Mouse (Mus musculus): ENCODE measurements at regions not wholly inside any gene's neighbourhood (a gene's known extent, or its start where the extent isn't known, plus 50 kb on each side); places are given as distances from the start of the nearest gene placed in this dataset.
"Not testable (repeated sequence)": the region's sequence is repeated elsewhere in the genome, so short reads cannot be mapped to it uniquely, and the experiment has no call there.

GRCm38 (mm10) chr1:166866256-166866655 is 135.0 kb upstream of the Fam78b start:
- no peaks in the 10 kb centered on the region for H3K4me1 ChIP-seq
- H3K27ac ChIP-seq (replicated peaks) = no peak overlapping the region
- H3K9ac ChIP-seq (replicated peaks) = no peak overlapping the region
- H3K4me2 ChIP-seq (replicated peaks) = no peak overlapping the region
- H3K36me3 ChIP-seq = no peaks in the 10 kb centered on the region
- no peak overlapping the region for H3K4me3 ChIP-seq
- no peaks in the 10 kb centered on the region for H3K9me3 ChIP-seq
- no peak for ATAC-seq (replicated peaks)
- no peaks in the 10 kb centered on the region for H3K27me3 ChIP-seq
- 71% methylated on average over 7 of the region's 7 CpGs for WGBS

- no peak overlapping the region for H3K27ac ChIP-seq (replicated peaks)
- no peaks in the 10 kb centered on the region for H3K9me3 ChIP-seq
- no peak overlapping the region for H3K9ac ChIP-seq (replicated peaks)
- ATAC-seq (replicated peaks) = no peak
- H3K36me3 ChIP-seq = no peaks in the 10 kb centered on the region
- H3K4me2 ChIP-seq (replicated peaks) = no peak overlapping the region
- H3K27me3 ChIP-seq = no peaks in the 10 kb centered on the region
- no peak overlapping the region for H3K4me3 ChIP-seq
- H3K4me1 ChIP-seq = no peaks in the 10 kb centered on the region
- WGBS = 87% methylated on average over 4 of the region's 4 CpGs
Observed at GRCm38 (mm10) chr1:166871258-166871657, 130.0 kb upstream of the Fam78b start.

- Histone ChIP-seq H3K4me3 (no peak overlapping the region), H3K4me2 (replicated peaks) (no peak overlapping the region), H3K27me3 (no peaks in the 10 kb centered on the region), H3K4me1 (no peaks in the 10 kb centered on the region), H3K36me3 (no peaks in the 10 kb centered on the region), H3K27ac (replicated peaks) (no peak overlapping the region), H3K9ac (replicated peaks) (no peak overlapping the region), H3K9me3 (no peaks in the 10 kb centered on the region)
- ATAC-seq (replicated peaks) = no peak
- WGBS = 80% methylated on average over 2 of the region's 2 CpGs
Observed at GRCm38 (mm10) chr1:166876452-166876851, 124.8 kb upstream of the Fam78b start.

- Histone ChIP-seq H3K9ac (replicated peaks) (no peak overlapping the region), H3K4me2 (replicated peaks) (no peak overlapping the region), H3K9me3 (no peaks in the 10 kb centered on the region), H3K36me3 (no peaks in the 10 kb centered on the region), H3K4me3 (no peak overlapping the region), H3K27me3 (no peaks in the 10 kb centered on the region), H3K27ac (replicated peaks) (no peak overlapping the region), H3K4me1 (no peaks in the 10 kb centered on the region)
- no peak for ATAC-seq (replicated peaks)
- WGBS = 91% methylated on average over 3 of the region's 3 CpGs
Observed at GRCm38 (mm10) chr1:166883215-166883614, 118.0 kb upstream of the Fam78b start.

GRCm38 (mm10) chr1:166895945-166896344 is 105.3 kb upstream of the Fam78b start:
- 87% methylated on average over 5 of the region's 5 CpGs for WGBS
- no peak overlapping the region for H3K4me2 ChIP-seq (replicated peaks)
- ATAC-seq (replicated peaks) = no peak

GRCm38 (mm10) chr1:166898741-166899140 is 102.5 kb upstream of the Fam78b start:
- H3K27me3 ChIP-seq = no peaks in the 10 kb centered on the region
- H3K9ac ChIP-seq (replicated peaks) = no peak overlapping the region
- H3K4me3 ChIP-seq = no peak overlapping the region
- 96% methylated on average over 2 of the region's 2 CpGs for WGBS
- H3K36me3 ChIP-seq = no peaks in the 10 kb centered on the region
- ATAC-seq (replicated peaks) = no peak
- no peaks in the 10 kb centered on the region for H3K9me3 ChIP-seq
- H3K4me1 ChIP-seq = peaks cover 14% of the 10 kb centered on the region
- no peak overlapping the region for H3K27ac ChIP-seq (replicated peaks)
- H3K4me2 ChIP-seq (replicated peaks) = no peak overlapping the region

More at GRCm38 (mm10) chr1:166895945-166896344, 105.3 kb upstream of the Fam78b start:
- Histone ChIP-seq H3K9ac (replicated peaks) (no peak overlapping the region), H3K36me3 (no peaks in the 10 kb centered on the region), H3K27me3 (no peaks in the 10 kb centered on the region), H3K9me3 (no peaks in the 10 kb centered on the region), H3K4me3 (no peak overlapping the region), H3K27ac (replicated peaks) (no peak overlapping the region), H3K4me1 (peaks cover 8% of the 10 kb centered on the region; the same call in 1 of the 2 replicates)

- Histone ChIP-seq H3K27ac (replicated peaks) (no peak overlapping the region), H3K4me1 (peaks cover 14% of the 10 kb centered on the region), H3K9ac (replicated peaks) (no peak overlapping the region), H3K36me3 (no peaks in the 10 kb centered on the region), H3K9me3 (no peaks in the 10 kb centered on the region), H3K27me3 (no peaks in the 10 kb centered on the region), H3K4me3 (no peak overlapping the region), H3K4me2 (replicated peaks) (no peak overlapping the region)
- no peak for ATAC-seq (replicated peaks)
- 74% methylated on average over 6 of the region's 6 CpGs for WGBS
Observed at GRCm38 (mm10) chr1:166899238-166899637, 102.0 kb upstream of the Fam78b start.

- Histone ChIP-seq H3K4me1 (peaks cover 14% of the 10 kb centered on the region), H3K4me3 (no peak overlapping the region), H3K36me3 (no peaks in the 10 kb centered on the region), H3K9ac (replicated peaks) (no peak overlapping the region), H3K4me2 (replicated peaks) (no peak overlapping the region), H3K9me3 (no peaks in the 10 kb centered on the region), H3K27me3 (no peaks in the 10 kb centered on the region), H3K27ac (replicated peaks) (no peak overlapping the region)
- WGBS = 78% methylated on average over 4 of the region's 4 CpGs
- no peak for ATAC-seq (replicated peaks)
Observed at GRCm38 (mm10) chr1:166900028-166900427, 101.2 kb upstream of the Fam78b start.

- Histone ChIP-seq H3K9ac (replicated peaks) (no peak overlapping the region), H3K27me3 (no peaks in the 10 kb centered on the region), H3K36me3 (no peaks in the 10 kb centered on the region), H3K27ac (replicated peaks) (0 out of 2 replicates have a peak overlapping the region, but pooled peaks have one; percentile 4), H3K4me2 (replicated peaks) (no peak overlapping the region), H3K9me3 (no peaks in the 10 kb centered on the region), H3K4me3 (no peak overlapping the region), H3K4me1 (peaks cover 14% of the 10 kb centered on the region)
- WGBS = 16% methylated on average over 8 of the region's 8 CpGs
- ATAC-seq (replicated peaks) = peak; percentile 68
Observed at GRCm38 (mm10) chr1:166900441-166901161, 100.6 kb upstream of the Fam78b start.

- Histone ChIP-seq H3K4me1 (peaks cover 14% of the 10 kb centered on the region), H3K9ac (replicated peaks) (no peak overlapping the region), H3K36me3 (no peaks in the 10 kb centered on the region), H3K4me3 (no peak overlapping the region), H3K4me2 (replicated peaks) (no peak overlapping the region), H3K27ac (replicated peaks) (no peak overlapping the region), H3K27me3 (no peaks in the 10 kb centered on the region), H3K9me3 (no peaks in the 10 kb centered on the region)
- ATAC-seq (replicated peaks) = no peak
- 11% methylated on average over 4 of the region's 4 CpGs for WGBS
Observed at GRCm38 (mm10) chr1:166901574-166901973, 99.6 kb upstream of the Fam78b start.

GRCm38 (mm10) chr1:166903417-166903816 is 97.8 kb upstream of the Fam78b start:
- 95% methylated on average over 5 of the region's 5 CpGs for WGBS
- H3K27ac ChIP-seq (replicated peaks) = no peak overlapping the region
- ATAC-seq (replicated peaks) = no peak

GRCm38 (mm10) chr1:166908231-166908805 is 92.9 kb upstream of the Fam78b start:
- no peaks in the 10 kb centered on the region for H3K27me3 ChIP-seq
- no peak overlapping the region for H3K4me2 ChIP-seq (replicated peaks)
- no peak overlapping the region for H3K27ac ChIP-seq (replicated peaks)
- H3K9ac ChIP-seq (replicated peaks) = no peak overlapping the region
- 69% methylated on average over 10 of the region's 10 CpGs for WGBS
- H3K4me1 ChIP-seq = no peaks in the 10 kb centered on the region
- H3K9me3 ChIP-seq = no peaks in the 10 kb centered on the region
- ATAC-seq (replicated peaks) = no peak
- H3K4me3 ChIP-seq = no peak overlapping the region
- no peaks in the 10 kb centered on the region for H3K36me3 ChIP-seq

More at GRCm38 (mm10) chr1:166903417-166903816, 97.8 kb upstream of the Fam78b start:
- Histone ChIP-seq H3K4me3 (no peak overlapping the region), H3K4me1 (peaks cover 14% of the 10 kb centered on the region), H3K27me3 (no peaks in the 10 kb centered on the region), H3K36me3 (no peaks in the 10 kb centered on the region), H3K9ac (replicated peaks) (no peak overlapping the region), H3K4me2 (replicated peaks) (no peak overlapping the region), H3K9me3 (no peaks in the 10 kb centered on the region)

GRCm38 (mm10) chr1:166912195-166912594 is 89.0 kb upstream of the Fam78b start:
- H3K36me3 ChIP-seq; ATAC-seq (replicated peaks); H3K4me1 ChIP-seq; H3K27ac ChIP-seq (replicated peaks); H3K27me3 ChIP-seq; H3K9ac ChIP-seq (replicated peaks); H3K9me3 ChIP-seq; H3K4me3 ChIP-seq; H3K4me2 ChIP-seq (replicated peaks): not testable (repeated sequence)
- WGBS = 97% methylated on average over 8 of the region's 10 CpGs

Measured in forebrain, embryonic 15.5 days (tissue).